Mouse (Mus musculus) thymus, postnatal 25 days (tissue): ENCODE measurements around the gene Lmbrd1.
"Not testable (repeated sequence)": the region's sequence is repeated elsewhere in the genome, so short reads cannot be mapped to it uniquely, and the experiment has no call there.

Experiments used
- DNase-seq: peaks from one replicate; pipeline ENCODE4 v3.0.0; 2022

Gene Lmbrd1

GRCm38 (mm10) chr1:24729784-24730183 lies 51.4 kb downstream of the Lmbrd1 start:
- no peak for DNase-seq

- no peak for DNase-seq
Observed at GRCm38 (mm10) chr1:24732286-24732685, 53.9 kb downstream of the Lmbrd1 start.

- DNase-seq, result no peak
Observed at GRCm38 (mm10) chr1:24734866-24735265, 56.4 kb downstream of the Lmbrd1 start.

- no peak for DNase-seq
Observed at GRCm38 (mm10) chr1:24740903-24741302, 62.5 kb downstream of the Lmbrd1 start.

- DNase-seq, result no peak
Observed at GRCm38 (mm10) chr1:24741552-24741951, 63.1 kb downstream of the Lmbrd1 start.

GRCm38 (mm10) chr1:24743191-24743924 lies 64.9 kb downstream of the Lmbrd1 start:
- DNase-seq, result no peak

GRCm38 (mm10) chr1:24752715-24753114 lies 74.3 kb downstream of the Lmbrd1 start:
- DNase-seq, result no peak

- no peak for DNase-seq
Observed at GRCm38 (mm10) chr1:24758516-24758915, 80.1 kb downstream of the Lmbrd1 start.

- no peak for DNase-seq
Observed at GRCm38 (mm10) chr1:24766466-24766865, 88.0 kb downstream of the Lmbrd1 start.

- not testable (repeated sequence) for DNase-seq
Observed at GRCm38 (mm10) chr1:24767197-24767596, 88.8 kb downstream of the Lmbrd1 start.

- DNase-seq, result no peak
Observed at GRCm38 (mm10) chr1:24773642-24774041, 95.2 kb downstream of the Lmbrd1 start.

- no peak for DNase-seq
Observed at GRCm38 (mm10) chr1:24776576-24776975, 98.1 kb downstream of the Lmbrd1 start.

- no peak for DNase-seq
Observed at GRCm38 (mm10) chr1:24793168-24793567, 114.7 kb downstream of the Lmbrd1 start.

- DNase-seq, result not testable (repeated sequence)
Observed at GRCm38 (mm10) chr1:24807971-24808370, 129.5 kb downstream of the Lmbrd1 start.
